Mouse (Mus musculus) small intestine, adult 2 months (tissue): Measurements from ENCODE around the gene Tbc1d10a.

Experiments
- CTCF ChIP-seq: fragments of 200-500 bp; IDR thresholded peaks from 2 replicates; pipeline ENCODE4 v1.5.1; 2012; ENCODE audit warnings: low read depth, mild to moderate bottlenecking, control low read depth, inconsistent platforms, low read length, moderate library complexity, mixed read lengths; ENCODE audit not compliant: insufficient replicate concordance, insufficient read length; ENCODE audit errors: extremely low read depth
- POLR2A ChIP-seq: fragments of 200-500 bp; IDR thresholded peaks from 2 replicates; pipeline ENCODE4 v1.6.1; 2012; ENCODE audit warnings: low read depth, mild to moderate bottlenecking, control low read depth, inconsistent platforms, low read length, moderate library complexity

- no peak for TF ChIP-seq POLR2A
- TF ChIP-seq CTCF = no peak
Measured at GRCm38 (mm10) chr11:4249151-4249550, 62.6 kb downstream of the Tbc1d10a start.
